Mouse (Mus musculus): ENCODE measurements at regions not wholly inside any gene's neighbourhood (a gene's known extent, or its start where the extent isn't known, plus 50 kb on each side); places are given as distances from the start of the nearest gene placed in this dataset.

GRCm38 (mm10) chr16:9267204-9267603 is 437.3 kb downstream of the 1810013L24Rik start:
- DNase-seq = no peak

GRCm38 (mm10) chr16:9270099-9270498 is 440.2 kb downstream of the 1810013L24Rik start:
- DNase-seq = no peak

- DNase-seq = no peak
These were observed 440.8 kb downstream of the 1810013L24Rik start for GRCm38 (mm10) chr16:9270671-9271070.

- no peak for DNase-seq
These were observed 443.9 kb downstream of the 1810013L24Rik start for GRCm38 (mm10) chr16:9273751-9274300.

- no peak for DNase-seq
These were observed 444.7 kb downstream of the 1810013L24Rik start for GRCm38 (mm10) chr16:9274583-9275100.

GRCm38 (mm10) chr16:9275426-9275825 is 445.5 kb downstream of the 1810013L24Rik start:
- no peak for DNase-seq

GRCm38 (mm10) chr16:9277064-9277463 is 447.2 kb downstream of the 1810013L24Rik start:
- DNase-seq = no peak

GRCm38 (mm10) chr16:9279726-9280125 is 449.8 kb downstream of the 1810013L24Rik start:
- DNase-seq = no peak

- DNase-seq = no peak
These were observed 450.5 kb downstream of the 1810013L24Rik start for GRCm38 (mm10) chr16:9280431-9280830.

GRCm38 (mm10) chr16:9280931-9281330 is 451.0 kb downstream of the 1810013L24Rik start:
- peak; percentile 48 for DNase-seq

GRCm38 (mm10) chr16:9284423-9284822 is 454.5 kb downstream of the 1810013L24Rik start:
- no peak for DNase-seq

- DNase-seq = no peak
These were observed 456.0 kb downstream of the 1810013L24Rik start for GRCm38 (mm10) chr16:9285921-9286320.

GRCm38 (mm10) chr16:9287557-9287956 is 457.7 kb downstream of the 1810013L24Rik start:
- no peak for DNase-seq

- DNase-seq = no peak
These were observed 461.6 kb downstream of the 1810013L24Rik start for GRCm38 (mm10) chr16:9291356-9292020.

GRCm38 (mm10) chr16:9303134-9303533 is 473.2 kb downstream of the 1810013L24Rik start:
- DNase-seq = no peak

- DNase-seq = no peak
These were observed 474.2 kb downstream of the 1810013L24Rik start for GRCm38 (mm10) chr16:9304079-9304478.

GRCm38 (mm10) chr16:9310744-9311143 is 480.8 kb downstream of the 1810013L24Rik start:
- DNase-seq = no peak

- no peak for DNase-seq
These were observed 505.7 kb downstream of the 1810013L24Rik start for GRCm38 (mm10) chr16:9335626-9336025.

- peak; percentile 7 for DNase-seq
These were observed 506.2 kb downstream of the 1810013L24Rik start for GRCm38 (mm10) chr16:9336063-9336462.

- DNase-seq = no peak
These were observed 509.6 kb downstream of the 1810013L24Rik start for GRCm38 (mm10) chr16:9339456-9339855.

- no peak for DNase-seq
These were observed 511.3 kb downstream of the 1810013L24Rik start for GRCm38 (mm10) chr16:9341245-9341644.

- DNase-seq = no peak
These were observed 523.9 kb downstream of the 1810013L24Rik start for GRCm38 (mm10) chr16:9353811-9354210.

- DNase-seq = no peak
These were observed 524.6 kb downstream of the 1810013L24Rik start for GRCm38 (mm10) chr16:9354331-9355030.

- no peak for DNase-seq
These were observed 528.8 kb downstream of the 1810013L24Rik start for GRCm38 (mm10) chr16:9358651-9359050.

Data from right cerebral cortex, postnatal 4 days (tissue).